Mouse (Mus musculus) fat pad, adult 2 months (tissue): Measurements from ENCODE around the gene Olfr648.

Source experiments
- DNase-seq: peaks from one replicate; pipeline ENCODE4 v3.0.0-alpha.2; 2011; ENCODE audit warnings: low read depth, low spot score; ENCODE audit errors: extremely low read depth

The Olfr648 gene

GRCm38 (mm10) chr7:104183292-104183691 is at the start of gene Olfr648:
Gene Olfr648, minus strand, starts transcription at chr7:104183392.
- DNase-seq = no peak

- DNase-seq = no peak
These were observed 48.0 kb upstream of the Olfr648 start for GRCm38 (mm10) chr7:104231203-104231602.

GRCm38 (mm10) chr7:104218701-104219569 is 35.7 kb upstream of the Olfr648 start, which contains the start of gene Trim6:
Gene Trim6, plus strand, starts transcription at chr7:104218793.
- DNase-seq = peak; percentile 14

GRCm38 (mm10) chr7:104217881-104218280 is 34.7 kb upstream of the Olfr648 start:
- no peak for DNase-seq

GRCm38 (mm10) chr7:104216011-104216535 is 32.9 kb upstream of the Olfr648 start:
- DNase-seq = no peak

GRCm38 (mm10) chr7:104206197-104206596 is 23.0 kb upstream of the Olfr648 start:
- no peak for DNase-seq

- no peak for DNase-seq
These were observed 16.6 kb upstream of the Olfr648 start for GRCm38 (mm10) chr7:104199822-104200221.

GRCm38 (mm10) chr7:104195885-104196284 is 12.7 kb upstream of the Olfr648 start, which contains the start of gene Olfr649:
Gene Olfr649, minus strand, starts transcription at chr7:104195985.
- no peak for DNase-seq

GRCm38 (mm10) chr7:104191275-104191674 is 8.1 kb upstream of the Olfr648 start:
- DNase-seq = no peak

GRCm38 (mm10) chr7:104179074-104179473 is 4.1 kb downstream of the Olfr648 start:
- DNase-seq = no peak

- no peak for DNase-seq
These were observed 4.7 kb downstream of the Olfr648 start for GRCm38 (mm10) chr7:104178422-104179054.

GRCm38 (mm10) chr7:104175085-104175484 is 8.1 kb downstream of the Olfr648 start:
- DNase-seq = no peak

GRCm38 (mm10) chr7:104169634-104170204 is 13.5 kb downstream of the Olfr648 start:
- DNase-seq = no peak

- no peak for DNase-seq
These were observed 16.1 kb downstream of the Olfr648 start for GRCm38 (mm10) chr7:104167105-104167504.

- DNase-seq = no peak
These were observed 32.7 kb downstream of the Olfr648 start, which contains the start of gene Ubqlnl for GRCm38 (mm10) chr7:104150456-104150855. Gene Ubqlnl, minus strand, starts transcription at chr7:104150556.

- DNase-seq = no peak
These were observed 40.0 kb downstream of the Olfr648 start, which contains the start of gene Ubqln3 for GRCm38 (mm10) chr7:104143179-104143578. Gene Ubqln3, minus strand, starts transcription at chr7:104143279.

GRCm38 (mm10) chr7:104137305-104137704 is 45.9 kb downstream of the Olfr648 start, which contains the start of gene Olfr643:
Gene Olfr643, minus strand, starts transcription at chr7:104137405.
- DNase-seq = no peak

GRCm38 (mm10) chr7:104129726-104130125 is 53.5 kb downstream of the Olfr648 start, which contains the start of gene Ubqln5:
Gene Ubqln5, minus strand, starts transcription at chr7:104129826.
- no peak for DNase-seq
